ENCODE assay signal across 16 mouse cellular contexts in genomic region chr5:117824486-117824885, GRCm38 (mm10). TPM values are rescaled to one million over a fixed set of nuclear protein-coding genes. Genes with fewer than 3 reads are reported as not detected.
A peak's percentile ranks its signal among the peaks of the same experiment; 100 is the strongest.
DNase-seq lines count a peak whose midpoint lies in the region; ATAC-seq and TF ChIP-seq lines count a peak whose summit lies in the region.
"Had no signal": no experiment of that assay in that cellular context is flagged by ENCODE, and none has a peak within 500 bp of the region (broad histone marks: within the 10 kb centered on the region; RNA-seq: fewer than 3 reads in every experiment).

No protein-coding gene starts in this region.

- H3K36me3 ChIP-seq in hindbrain, postnatal 0 days (ENCODE audit: insufficient read depth, low read length) = no peaks in the 10 kb centered on the region
- H3K36me3 ChIP-seq in hindbrain, embryonic 16.5 days (ENCODE audit: control insufficient read depth, insufficient read depth, low read length) = no peaks in the 10 kb centered on the region
- H3K36me3 ChIP-seq in lung, postnatal 0 days (ENCODE audit: insufficient read depth, low read length) = no peaks in the 10 kb centered on the region
- H3K36me3 ChIP-seq in ES-E14 (ENCODE audit: control insufficient read depth, insufficient read depth, low read length, poor library complexity, severe bottlenecking) = no peaks in the 10 kb centered on the region
- no peaks in the 10 kb centered on the region for H3K36me3 ChIP-seq in forebrain, embryonic 11.5 days (ENCODE audit: control insufficient read depth, insufficient read depth, low read length)
- H3K36me3 ChIP-seq: embryonic facial prominence, embryonic 13.5 days; forebrain, embryonic 12.5 days; heart, embryonic 12.5 days; hindbrain, embryonic 13.5 days; limb, embryonic 15.5 days had no signal

- H3K4me3 ChIP-seq in hindbrain, postnatal 0 days (ENCODE audit: low read length) = no peak overlapping the region
- no peak overlapping the region for H3K4me3 ChIP-seq in hindbrain, embryonic 16.5 days (ENCODE audit: low read length)
- H3K4me3 ChIP-seq in lung, postnatal 0 days (ENCODE audit: low read depth, low read length) = no peak overlapping the region
- no peak overlapping the region for H3K4me3 ChIP-seq in ES-E14 (ENCODE audit: insufficient read depth in 1 of 2, low read depth in 1 of 2, low read length in 2 of 2, poor library complexity in 1 of 2, severe bottlenecking in 1 of 2)
- H3K4me3 ChIP-seq in olfactory bulb, adult 2 months (ENCODE audit: insufficient read depth, low read depth, low read length) = no peak overlapping the region
- H3K4me3 ChIP-seq in forebrain, embryonic 11.5 days (ENCODE audit: low read depth, low read length) = no peak overlapping the region
- H3K4me3 ChIP-seq: embryonic facial prominence, embryonic 13.5 days; forebrain, embryonic 12.5 days; heart, embryonic 12.5 days; hindbrain, embryonic 13.5 days; limb, embryonic 15.5 days had no signal

- H3K9ac ChIP-seq in hindbrain, postnatal 0 days (replicated peaks; ENCODE audit: low read length) = no peak overlapping the region
- no peak overlapping the region for H3K9ac ChIP-seq in hindbrain, embryonic 16.5 days (ENCODE audit: low read depth, low read length)
- H3K9ac ChIP-seq in lung, postnatal 0 days (replicated peaks; ENCODE audit: low read depth) = no peak overlapping the region
- H3K9ac ChIP-seq in ES-E14 (ENCODE audit: insufficient read depth, low read depth, low read length, poor library complexity, severe bottlenecking) = no peak overlapping the region
- no peak overlapping the region for H3K9ac ChIP-seq in forebrain, embryonic 11.5 days (ENCODE audit: low read length)
- H3K9ac ChIP-seq: embryonic facial prominence, embryonic 13.5 days; forebrain, embryonic 12.5 days; heart, embryonic 12.5 days; hindbrain, embryonic 13.5 days; limb, embryonic 15.5 days had no signal

- in situ Hi-C loops in ES-E14 (cut with MboI; ENCODE audit: low sequenced_read_pairs in 2 of 2, unreplicated experiment in 2 of 2) = no loop called here

- no peaks in the 10 kb centered on the region for H3K4me1 ChIP-seq in hindbrain, postnatal 0 days (ENCODE audit: insufficient read depth, low read length)
- H3K4me1 ChIP-seq in hindbrain, embryonic 16.5 days (ENCODE audit: control insufficient read depth, insufficient read depth, low read depth, low read length) = no peaks in the 10 kb centered on the region
- no peaks in the 10 kb centered on the region for H3K4me1 ChIP-seq in lung, postnatal 0 days (ENCODE audit: insufficient read depth, low read depth, low read length)
- no peaks in the 10 kb centered on the region for H3K4me1 ChIP-seq in ES-E14 (ENCODE audit: control insufficient read depth in 2 of 2, insufficient read depth in 2 of 2, low read length in 2 of 2, poor library complexity in 1 of 2)
- peaks cover 4% of the 10 kb centered on the region; the same call in 1 of the 2 replicates for H3K4me1 ChIP-seq in olfactory bulb, adult 2 months (ENCODE audit: control insufficient read depth, insufficient read depth, low read length)
- H3K4me1 ChIP-seq in forebrain, embryonic 11.5 days (replicated peaks; ENCODE audit: control insufficient read depth, insufficient read depth, low read length) = no peaks in the 10 kb centered on the region
- H3K4me1 ChIP-seq: embryonic facial prominence, embryonic 13.5 days; heart, embryonic 12.5 days; hindbrain, embryonic 13.5 days; limb, embryonic 15.5 days had no signal

- WGBS in hindbrain, postnatal 0 days = 77% methylated on average over 5 of the region's 5 CpGs
- WGBS in hindbrain, embryonic 16.5 days = 82% methylated on average over 5 of the region's 5 CpGs
- 72% methylated on average over 5 of the region's 5 CpGs for WGBS in lung, postnatal 0 days
- WGBS in olfactory bulb, adult 2 months = 82% methylated on average over 5 of the region's 5 CpGs
- 73% methylated on average over 5 of the region's 5 CpGs for WGBS in forebrain, embryonic 11.5 days

- H3K27me3 ChIP-seq in hindbrain, postnatal 0 days (ENCODE audit: insufficient read depth, low read length) = no peaks in the 10 kb centered on the region
- H3K27me3 ChIP-seq in hindbrain, embryonic 16.5 days (replicated peaks; ENCODE audit: control insufficient read depth, insufficient read depth, low read length) = no peaks in the 10 kb centered on the region
- no peaks in the 10 kb centered on the region for H3K27me3 ChIP-seq in lung, postnatal 0 days (replicated peaks; ENCODE audit: insufficient read depth, low read length)
- H3K27me3 ChIP-seq in forebrain, embryonic 11.5 days (ENCODE audit: control insufficient read depth, insufficient read depth, low read length) = no peaks in the 10 kb centered on the region
- H3K27me3 ChIP-seq: embryonic facial prominence, embryonic 13.5 days; forebrain, embryonic 12.5 days; heart, embryonic 12.5 days; hindbrain, embryonic 13.5 days; limb, embryonic 15.5 days had no signal

- TF ChIP-seq CTCF in hindbrain, postnatal 0 days (IDR thresholded peaks at IDR 0.05; ENCODE audit: low read depth) = peak; percentile 52
- TF ChIP-seq CTCF in lung, postnatal 0 days (IDR thresholded peaks at IDR 0.05) = peak; percentile 57
- 0 out of 2 replicates have a peak, but pooled peaks have one; percentile 9 for TF ChIP-seq CTCF in olfactory bulb, adult 2 months (IDR thresholded peaks at IDR 0.05; ENCODE audit: insufficient read depth, low read depth, low read length)

- no peaks in the 10 kb centered on the region for H3K9me3 ChIP-seq in hindbrain, postnatal 0 days (ENCODE audit: low read length)
- H3K9me3 ChIP-seq in hindbrain, embryonic 16.5 days (ENCODE audit: control insufficient read depth, low read length) = no peaks in the 10 kb centered on the region
- H3K9me3 ChIP-seq in lung, postnatal 0 days (ENCODE audit: low read length) = no peaks in the 10 kb centered on the region
- no peaks in the 10 kb centered on the region for H3K9me3 ChIP-seq in ES-E14 (ENCODE audit: control insufficient read depth, insufficient read depth, low read depth, low read length)
- no peaks in the 10 kb centered on the region for H3K9me3 ChIP-seq in forebrain, embryonic 11.5 days (ENCODE audit: control insufficient read depth, low read length)
- H3K9me3 ChIP-seq: embryonic facial prominence, embryonic 13.5 days; forebrain, embryonic 12.5 days; hindbrain, embryonic 13.5 days; limb, embryonic 15.5 days had no signal

- no peak for TF ChIP-seq POLR2A in olfactory bulb, adult 2 months (IDR thresholded peaks at IDR 0.05; ENCODE audit: insufficient read depth, low read depth, low read length)

- no peak for ATAC-seq in hindbrain, postnatal 0 days
- ATAC-seq in hindbrain, embryonic 16.5 days = no peak
- ATAC-seq in lung, postnatal 0 days = no peak
- ATAC-seq in forebrain, embryonic 11.5 days (replicated peaks; ENCODE audit: low FRiP score) = no peak

- no peak overlapping the region for H3K4me2 ChIP-seq in hindbrain, postnatal 0 days (ENCODE audit: low read depth, low read length)
- H3K4me2 ChIP-seq in hindbrain, embryonic 16.5 days (ENCODE audit: low read length) = no peak overlapping the region
- H3K4me2 ChIP-seq in lung, postnatal 0 days (replicated peaks; ENCODE audit: low read depth, low read length) = no peak overlapping the region
- H3K4me2 ChIP-seq in forebrain, embryonic 11.5 days (ENCODE audit: low read depth, low read length, severe bottlenecking) = no peak overlapping the region
- H3K4me2 ChIP-seq: embryonic facial prominence, embryonic 13.5 days; heart, embryonic 12.5 days; hindbrain, embryonic 13.5 days; limb, embryonic 15.5 days had no signal

- no peak for DNase-seq in hindbrain, postnatal 0 days (ENCODE audit: low spot score)
- no peak for DNase-seq in lung, postnatal 0 days (ENCODE audit: low spot score)
- DNase-seq in lung, adult 18-20 months = no peak
- DNase-seq in ES-E14 (ENCODE audit: low read depth, low spot score) = no peak
- no peak for DNase-seq in urinary bladder, postnatal 10 days (ENCODE audit: low spot score)
- no peak for DNase-seq in forebrain, embryonic 11.5 days (ENCODE audit: low spot score)
- DNase-seq: cerebellum, postnatal 14 days; gastrocnemius, postnatal 14 days had no signal

- H3K27ac ChIP-seq in hindbrain, postnatal 0 days = no peak overlapping the region
- no peak overlapping the region for H3K27ac ChIP-seq in hindbrain, embryonic 16.5 days (ENCODE audit: low read depth, low read length)
- no peak overlapping the region for H3K27ac ChIP-seq in lung, postnatal 0 days (ENCODE audit: low read length)
- no peak overlapping the region for H3K27ac ChIP-seq in ES-E14 (ENCODE audit: insufficient read depth, low read depth, low read length, poor library complexity, severe bottlenecking)
- H3K27ac ChIP-seq in olfactory bulb, adult 2 months (ENCODE audit: insufficient read depth, low read depth, low read length) = no peak overlapping the region
- no peak overlapping the region for H3K27ac ChIP-seq in forebrain, embryonic 11.5 days (ENCODE audit: low read depth, low read length)
- H3K27ac ChIP-seq: embryonic facial prominence, embryonic 13.5 days; forebrain, embryonic 12.5 days; hindbrain, embryonic 13.5 days; limb, embryonic 15.5 days had no signal

- TF ChIP-seq EP300 in lung, postnatal 0 days (IDR thresholded peaks at IDR 0.05) = no peak

TF ChIP-seq in ES-E14, 5 proteins besides CTCF, POLR2A, EP300 and RAD21:
- TF ChIP-seq MAFK (IDR thresholded peaks at IDR 0.05; ENCODE audit: insufficient read depth, low read depth, low read length) (no peak), ZNF384 (IDR thresholded peaks at IDR 0.05; ENCODE audit: low read depth, low read length) (0 out of 2 replicates have a peak, but pooled peaks have one; percentile 32), ZC3H11A (IDR thresholded peaks at IDR 0.05; ENCODE audit: borderline replicate concordance, low read depth, low read length) (peak; percentile 49; the same call in 1 of the 2 replicates)
TF ChIP-seq in ES-E14: peak in this region for 2.

RNA-seq across cellular contexts. Expression of gene Nos1, which starts 43.7 kb away (rescaled TPM):
- 10.7 and 16.9 TPM in 2 replicates for total RNA-seq in hindbrain, postnatal 0 days (2014; rRNA removed)
- 2.5 and 3.1 TPM in 2 replicates for polyA plus RNA-seq in hindbrain, postnatal 0 days (2015; fragmentation: Nextera tagmentation; extraction: Ambion mirVana)
- 2.8 and 3.1 TPM in 2 replicates for polyA plus RNA-seq in hindbrain, embryonic 16.5 days (2015; fragmentation: Nextera tagmentation; extraction: Ambion mirVana)
- polyA plus RNA-seq in lung, postnatal 0 days (2015; fragmentation: Nextera tagmentation; extraction: Ambion mirVana) = 0.02 and 0.05 TPM in 2 replicates
- total RNA-seq in ES-E14 (2012; rRNA removed) = 3.4 and 3.6 TPM in 2 replicates
- not detected in 2 replicates for polyA plus RNA-seq in olfactory bulb, adult 2 months (2012; ENCODE audit: insufficient read depth, insufficient read length, low replicate concordance, missing spikeins)
- 0.12 and 0.15 TPM in 2 replicates for polyA plus RNA-seq in forebrain, embryonic 11.5 days (2014; fragmentation: Nextera tagmentation; extraction: Ambion mirVana)
- total RNA-seq: neutrophil, adult 5-6 weeks had no signal
